Mouse (Mus musculus) frontal cortex, postnatal 14 days (tissue): ENCODE results near the gene Catsper2.
"Not testable (repeated sequence)": the region's sequence is repeated elsewhere in the genome, so short reads cannot be mapped to it uniquely, and the experiment has no call there.

Experiments used
- DNase-seq, 2 experiments: peaks; one replicate each; pipeline ENCODE4 v3.0.0; 2022; ENCODE audit warnings: low spot score in 2 of 2

Gene Catsper2

GRCm38 (mm10) chr2:121434854-121435253 is 21.3 kb upstream of the Catsper2 start:
- no peak for DNase-seq

GRCm38 (mm10) chr2:121425890-121426289 is 12.3 kb upstream of the Catsper2 start:
- no peak for DNase-seq

GRCm38 (mm10) chr2:121423166-121423565 is 9.6 kb upstream of the Catsper2 start:
- no peak for DNase-seq

- no peak for DNase-seq
These were observed 4.9 kb upstream of the Catsper2 start for GRCm38 (mm10) chr2:121418476-121418875.

- DNase-seq: no peak
These were observed 2.8 kb upstream of the Catsper2 start for GRCm38 (mm10) chr2:121416356-121416755.

- DNase-seq: no peak
These were observed 2.0 kb upstream of the Catsper2 start for GRCm38 (mm10) chr2:121415591-121415990.

GRCm38 (mm10) chr2:121415103-121415502 is 1.5 kb upstream of the Catsper2 start:
- DNase-seq: no peak

- DNase-seq: peak in 1 of 2 experiments; percentile 19
These were observed 620 bp upstream of the Catsper2 start for GRCm38 (mm10) chr2:121414139-121414685.

GRCm38 (mm10) chr2:121412843-121413386 is 677 bp downstream of the Catsper2 start:
- peak in 1 of 2 experiments; percentile 10 for DNase-seq

- DNase-seq: no peak
These were observed 5.4 kb downstream of the Catsper2 start for GRCm38 (mm10) chr2:121408160-121408559.

GRCm38 (mm10) chr2:121403296-121403695 is 10.3 kb downstream of the Catsper2 start:
- no peak for DNase-seq

- DNase-seq: peak; percentile 41 to 86
These were observed 17.0 kb downstream of the Catsper2 start for GRCm38 (mm10) chr2:121396624-121397023.

GRCm38 (mm10) chr2:121386961-121387575 is 26.5 kb downstream of the Catsper2 start, which contains the start of gene Strc:
Strc (minus strand) TSS chr2:121387168.
- DNase-seq: not testable (repeated sequence)

- no peak for DNase-seq
These were observed 38.8 kb downstream of the Catsper2 start for GRCm38 (mm10) chr2:121374766-121375165.

GRCm38 (mm10) chr2:121372266-121372665 is 41.3 kb downstream of the Catsper2 start:
- no peak for DNase-seq

- DNase-seq: no peak
These were observed 42.7 kb downstream of the Catsper2 start for GRCm38 (mm10) chr2:121370921-121371320.

- DNase-seq: no peak
These were observed 44.8 kb downstream of the Catsper2 start for GRCm38 (mm10) chr2:121368831-121369230.

GRCm38 (mm10) chr2:121363656-121364055 is 49.9 kb downstream of the Catsper2 start:
- no peak for DNase-seq

- DNase-seq: no peak
These were observed 54.1 kb downstream of the Catsper2 start for GRCm38 (mm10) chr2:121359461-121359860.

GRCm38 (mm10) chr2:121358381-121358780 is 55.2 kb downstream of the Catsper2 start:
- DNase-seq: peak; percentile 72 to 75

GRCm38 (mm10) chr2:121357961-121358360 is 55.6 kb downstream of the Catsper2 start:
- no peak for DNase-seq

GRCm38 (mm10) chr2:121357494-121357893 is 56.1 kb downstream of the Catsper2 start, which contains the start of gene Ckmt1:
Ckmt1 (plus strand) TSS chr2:121357714.
- DNase-seq: no peak
